Comparison of ENCODE assay signal across 21 mouse cellular contexts in genomic region chr1:162126856-162127792, GRCm38 (mm10).
DNase-seq lines count a peak whose midpoint lies in the region; ATAC-seq and TF ChIP-seq lines count a peak whose summit lies in the region.
"Had no signal": no experiment of that assay in that cellular context is flagged by ENCODE, and none has a peak within 500 bp of the region (broad histone marks: within the 10 kb centered on the region; RNA-seq: fewer than 3 reads in every experiment).

No protein-coding gene starts in this region.

- WGBS in hindbrain, embryonic 12.5 days: 68% methylated on average over 8 of the region's 8 CpGs
- 71% methylated on average over 8 of the region's 8 CpGs for WGBS in hindbrain, embryonic 11.5 days
- 60% methylated on average over 8 of the region's 8 CpGs for WGBS in neural tube, embryonic 11.5 days
- 44% methylated on average over 8 of the region's 8 CpGs for WGBS in limb, embryonic 12.5 days
- 68% methylated on average over 8 of the region's 8 CpGs for WGBS in lung, postnatal 0 days

- no peaks in the 10 kb centered on the region for H3K36me3 ChIP-seq in hindbrain, embryonic 12.5 days
- H3K36me3 ChIP-seq in hindbrain, embryonic 11.5 days (ENCODE audit: control insufficient read depth, insufficient read depth, low read length): no peaks in the 10 kb centered on the region
- no peaks in the 10 kb centered on the region for H3K36me3 ChIP-seq in neural tube, embryonic 11.5 days (ENCODE audit: control insufficient read depth, insufficient read depth, low read length)
- no peaks in the 10 kb centered on the region for H3K36me3 ChIP-seq in limb, embryonic 12.5 days
- H3K36me3 ChIP-seq in lung, postnatal 0 days (ENCODE audit: insufficient read depth, low read length): no peaks in the 10 kb centered on the region
- H3K36me3 ChIP-seq: forebrain, embryonic 12.5 days; hindbrain, embryonic 10.5 days; liver, embryonic 15.5 days; midbrain, embryonic 15.5 days had no signal

- H3K9me3 ChIP-seq in hindbrain, embryonic 12.5 days (replicated peaks): no peaks in the 10 kb centered on the region
- H3K9me3 ChIP-seq in hindbrain, embryonic 11.5 days (ENCODE audit: control insufficient read depth, low read length): no peaks in the 10 kb centered on the region
- H3K9me3 ChIP-seq in neural tube, embryonic 11.5 days (ENCODE audit: control insufficient read depth, low read length): no peaks in the 10 kb centered on the region
- no peaks in the 10 kb centered on the region for H3K9me3 ChIP-seq in limb, embryonic 12.5 days
- no peaks in the 10 kb centered on the region for H3K9me3 ChIP-seq in lung, postnatal 0 days (ENCODE audit: low read length)
- H3K9me3 ChIP-seq: forebrain, embryonic 12.5 days; hindbrain, embryonic 10.5 days; liver, embryonic 15.5 days; midbrain, embryonic 15.5 days had no signal

- H3K4me1 ChIP-seq in hindbrain, embryonic 12.5 days: peaks cover 6% of the 10 kb centered on the region; the same call in 1 of the 2 replicates
- H3K4me1 ChIP-seq in hindbrain, embryonic 11.5 days (replicated peaks; ENCODE audit: control insufficient read depth, insufficient read depth, low read length): no peaks in the 10 kb centered on the region
- peaks cover 3% of the 10 kb centered on the region; the same call in 1 of the 2 replicates for H3K4me1 ChIP-seq in neural tube, embryonic 11.5 days (ENCODE audit: control insufficient read depth, insufficient read depth, low read length)
- H3K4me1 ChIP-seq in limb, embryonic 12.5 days (replicated peaks): peaks cover 45% of the 10 kb centered on the region
- no peaks in the 10 kb centered on the region for H3K4me1 ChIP-seq in lung, postnatal 0 days (ENCODE audit: insufficient read depth, low read depth, low read length)
- H3K4me1 ChIP-seq: liver, embryonic 15.5 days; midbrain, embryonic 15.5 days had no signal

- DNase-seq in hindbrain, embryonic 11.5 days (ENCODE audit: low spot score): no peak
- peak; percentile 23 for DNase-seq in neural tube, embryonic 11.5 days (ENCODE audit: low spot score)
- DNase-seq in neural tube, embryonic 10.5 days (ENCODE audit: extremely low spot score, low spot score): no peak
- DNase-seq in B cell, adult 2 months: no peak
- DNase-seq in lung, postnatal 0 days (ENCODE audit: low spot score): no peak
- DNase-seq: cerebellum, adult 2 months; gastrocnemius, postnatal 10 days; layer of hippocampus, adult 9-11 months; left cerebral cortex, postnatal 4 days; right cerebral cortex, postnatal 14 days; spleen, adult 18-20 months; thymus, postnatal 36 days had no signal

- TF ChIP-seq EP300 in lung, postnatal 0 days (IDR thresholded peaks at IDR 0.05): no peak

- TF ChIP-seq CTCF in lung, postnatal 0 days (IDR thresholded peaks at IDR 0.05): no peak

- no peaks in the 10 kb centered on the region for H3K27me3 ChIP-seq in hindbrain, embryonic 12.5 days
- no peaks in the 10 kb centered on the region for H3K27me3 ChIP-seq in hindbrain, embryonic 11.5 days (ENCODE audit: control insufficient read depth, insufficient read depth, low read length)
- H3K27me3 ChIP-seq in neural tube, embryonic 11.5 days (ENCODE audit: control insufficient read depth, insufficient read depth, low read length): no peaks in the 10 kb centered on the region
- H3K27me3 ChIP-seq in limb, embryonic 12.5 days: no peaks in the 10 kb centered on the region
- H3K27me3 ChIP-seq in lung, postnatal 0 days (replicated peaks; ENCODE audit: insufficient read depth, low read length): no peaks in the 10 kb centered on the region
- H3K27me3 ChIP-seq: forebrain, embryonic 12.5 days; liver, embryonic 15.5 days; midbrain, embryonic 15.5 days had no signal

- H3K27ac ChIP-seq in hindbrain, embryonic 12.5 days: 0 out of 2 replicates have a peak overlapping the region, but pooled peaks have one; percentile 5
- H3K27ac ChIP-seq in hindbrain, embryonic 11.5 days (ENCODE audit: low read depth, low read length): no peak overlapping the region
- H3K27ac ChIP-seq in neural tube, embryonic 11.5 days (ENCODE audit: low read depth, low read length): no peak overlapping the region
- H3K27ac ChIP-seq in limb, embryonic 12.5 days: peak overlapping the region; percentile 95
- no peak overlapping the region for H3K27ac ChIP-seq in lung, postnatal 0 days (ENCODE audit: low read length)
- H3K27ac ChIP-seq: forebrain, embryonic 12.5 days; hindbrain, embryonic 10.5 days; kidney, postnatal 0 days; left cerebral cortex, adult 2 months; liver, embryonic 15.5 days; midbrain, embryonic 15.5 days had no signal

- no peak overlapping the region for H3K4me3 ChIP-seq in hindbrain, embryonic 12.5 days
- no peak overlapping the region for H3K4me3 ChIP-seq in hindbrain, embryonic 11.5 days (ENCODE audit: low read depth, low read length)
- H3K4me3 ChIP-seq in neural tube, embryonic 11.5 days (ENCODE audit: low read depth, low read length): no peak overlapping the region
- H3K4me3 ChIP-seq in limb, embryonic 12.5 days (replicated peaks): no peak overlapping the region
- no peak overlapping the region for H3K4me3 ChIP-seq in lung, postnatal 0 days (ENCODE audit: low read depth, low read length)
- H3K4me3 ChIP-seq: forebrain, embryonic 12.5 days; hindbrain, embryonic 10.5 days; left cerebral cortex, adult 2 months; liver, embryonic 15.5 days; midbrain, embryonic 15.5 days; myocyte had no signal

- no peak overlapping the region for H3K9ac ChIP-seq in hindbrain, embryonic 12.5 days
- no peak overlapping the region for H3K9ac ChIP-seq in hindbrain, embryonic 11.5 days (ENCODE audit: low read depth, low read length)
- no peak overlapping the region for H3K9ac ChIP-seq in neural tube, embryonic 11.5 days (ENCODE audit: low read length)
- H3K9ac ChIP-seq in limb, embryonic 12.5 days (replicated peaks): no peak overlapping the region
- H3K9ac ChIP-seq in lung, postnatal 0 days (replicated peaks; ENCODE audit: low read depth): no peak overlapping the region
- H3K9ac ChIP-seq: forebrain, embryonic 12.5 days; liver, embryonic 15.5 days; midbrain, embryonic 15.5 days had no signal

- H3K4me2 ChIP-seq in hindbrain, embryonic 12.5 days (replicated peaks): no peak overlapping the region
- no peak overlapping the region for H3K4me2 ChIP-seq in hindbrain, embryonic 11.5 days (replicated peaks; ENCODE audit: low read depth, low read length)
- H3K4me2 ChIP-seq in neural tube, embryonic 11.5 days (ENCODE audit: low read depth): no peak overlapping the region
- H3K4me2 ChIP-seq in limb, embryonic 12.5 days: peak overlapping the region; percentile 35
- no peak overlapping the region for H3K4me2 ChIP-seq in lung, postnatal 0 days (replicated peaks; ENCODE audit: low read depth, low read length)
- H3K4me2 ChIP-seq: forebrain, embryonic 12.5 days; liver, embryonic 15.5 days; midbrain, embryonic 15.5 days had no signal

- no peak for ATAC-seq in hindbrain, embryonic 12.5 days (ENCODE audit: low FRiP score)
- ATAC-seq in hindbrain, embryonic 11.5 days (ENCODE audit: low FRiP score): no peak
- no peak for ATAC-seq in neural tube, embryonic 11.5 days (ENCODE audit: insufficient read depth, low FRiP score, low TSS enrichment)
- ATAC-seq in limb, embryonic 12.5 days (ENCODE audit: insufficient number of reproducible peaks, insufficient read depth, low FRiP score, low TSS enrichment, low read depth): peak; percentile 85
- no peak for ATAC-seq in lung, postnatal 0 days
- ATAC-seq: midbrain, embryonic 15.5 days had no signal

Comparison
In these comparisons a context has a peak if more than half of its experiments do, and no peak if none do; other contexts are left out.
1. H3K27ac ChIP-seq: peak in hindbrain, embryonic 12.5 days (single experiment) and limb, embryonic 12.5 days (single experiment); none in hindbrain, embryonic 11.5 days (single experiment), neural tube, embryonic 11.5 days (single experiment) and lung, postnatal 0 days (single experiment).